Comparison of ENCODE assay signal across 8 mouse cellular contexts in the genomic region with DNA sequence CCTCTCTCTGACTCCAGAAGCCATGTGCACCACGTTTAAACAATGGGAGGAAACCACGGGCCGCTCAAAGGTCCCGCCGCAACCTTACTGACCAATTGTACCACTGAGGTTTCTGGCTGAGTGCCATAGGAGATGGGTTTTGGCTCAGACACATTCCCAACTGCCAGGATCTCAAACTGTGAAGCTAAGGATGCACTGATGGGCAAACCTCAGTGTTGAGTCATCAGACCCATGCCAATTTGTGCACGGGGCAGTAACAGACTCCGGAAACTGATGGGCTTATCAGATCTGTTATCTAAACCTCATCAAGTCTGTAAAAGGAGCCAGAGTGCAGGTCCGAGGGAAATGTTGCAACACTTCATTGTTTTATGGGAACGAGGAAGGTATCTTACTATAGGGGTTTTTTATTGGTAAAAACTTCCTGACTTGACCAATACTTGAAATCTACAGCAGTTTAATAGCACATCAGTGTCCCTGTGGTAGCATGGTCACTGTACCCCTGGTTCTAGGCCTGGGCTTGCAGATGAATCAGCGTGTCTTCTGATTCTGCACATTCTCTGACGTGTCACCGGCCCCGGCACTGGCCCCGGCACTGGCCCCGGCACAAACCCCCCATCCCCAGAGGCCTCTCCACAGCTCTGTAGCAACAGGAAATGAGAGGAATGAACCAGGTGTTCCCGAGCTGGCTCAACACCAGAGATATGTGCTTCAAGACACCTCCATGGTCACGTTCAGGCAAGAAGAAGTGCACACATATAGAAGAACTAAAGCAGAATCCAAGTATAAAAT. TPM values are rescaled to one million over a fixed set of nuclear protein-coding genes. Genes with fewer than 3 reads are reported as not detected.
DNase-seq lines count a peak whose midpoint lies in the region; ATAC-seq and TF ChIP-seq lines count a peak whose summit lies in the region.

No protein-coding gene starts in this region.

- no peak for TF ChIP-seq POLR2A in cerebellum, adult 2 months (IDR thresholded peaks at IDR 0.05; ENCODE audit: borderline replicate concordance, insufficient read depth, low read length)

- H3K27ac ChIP-seq in limb, embryonic 12.5 days, result 0 out of 2 replicates have a peak overlapping the region, but pooled peaks have one; percentile 23
- no peak overlapping the region for H3K27ac ChIP-seq in cerebellum, adult 2 months (ENCODE audit: insufficient read depth, low read length)

- H3K27me3 ChIP-seq in limb, embryonic 12.5 days, result peaks cover 4% of the 10 kb centered on the region; the same call in 1 of the 2 replicates
- H3K27me3 ChIP-seq in cerebellum, adult 2 months (ENCODE audit: control insufficient read depth, insufficient read depth, low read length), result no peaks in the 10 kb centered on the region; the same call in 1 of the 2 replicates

- intact Hi-C loops in heart, postnatal 10 days (cut with DNase I), result loop anchor here (2.0 kb wide), 1 partner anchor 15 kb away; a partner anchor contains a TSS

- no peaks in the 10 kb centered on the region for H3K9me3 ChIP-seq in limb, embryonic 12.5 days

- H3K9ac ChIP-seq in limb, embryonic 12.5 days (replicated peaks), result no peak overlapping the region

- DNase-seq in 3134 (ENCODE audit: extremely low read depth, insufficient read length, low spot score) (peak; percentile 78), MN1 (ENCODE audit: low spot score) (peak; percentile 83)
- DNase-seq in heart, postnatal 10 days, result peak; percentile 63 to 67
- peak; percentile 50 for DNase-seq in thymus, postnatal 25 days
- no peak for DNase-seq in frontal cortex, postnatal 10 days (ENCODE audit: low spot score in 2 of 2)
- DNase-seq in testis, postnatal 14 days (ENCODE audit: low spot score), result no peak
- DNase-seq in cerebellum, adult 2 months, result no peak

- H3K36me3 ChIP-seq in limb, embryonic 12.5 days, result no peaks in the 10 kb centered on the region

- peaks cover 48% of the 10 kb centered on the region for H3K4me1 ChIP-seq in limb, embryonic 12.5 days (replicated peaks)
- H3K4me1 ChIP-seq in cerebellum, adult 2 months (ENCODE audit: control insufficient read depth, insufficient read depth, low read length), result peaks cover 9% of the 10 kb centered on the region

- no peak for ATAC-seq in limb, embryonic 12.5 days (ENCODE audit: insufficient number of reproducible peaks, insufficient read depth, low FRiP score, low TSS enrichment, low read depth)

- no peak overlapping the region for H3K4me2 ChIP-seq in limb, embryonic 12.5 days

- H3K4me3 ChIP-seq in limb, embryonic 12.5 days (replicated peaks), result no peak overlapping the region
- no peak overlapping the region for H3K4me3 ChIP-seq in cerebellum, adult 2 months (replicated peaks; ENCODE audit: insufficient read depth, low read depth, low read length)

- no peak for TF ChIP-seq CTCF in cerebellum, adult 2 months (IDR thresholded peaks at IDR 0.05; ENCODE audit: borderline replicate concordance, insufficient read depth, low read depth, low read length)

- 55% methylated on average over 17 of the region's 17 CpGs for WGBS in limb, embryonic 12.5 days
- 37% methylated on average over 17 of the region's 17 CpGs for WGBS in cerebellum, adult 2 months

RNA-seq across cellular contexts. Expression of a gene that starts 15.7 kb away (rescaled TPM):
- 10 to 100 TPM; 39.0 to 49.5 TPM for total RNA-seq in heart, postnatal 10 days (2021)
- polyA plus RNA-seq in limb, embryonic 12.5 days (2016; fragmentation: Nextera tagmentation; extraction: Ambion mirVana), result 3.0 and 3.4 TPM in 2 replicates
- 5.5 and 6.5 TPM in 2 replicates for polyA plus RNA-seq in cerebellum, adult 2 months (2012; rRNA removed)

Comparison
In these comparisons a context has a peak if more than half of its experiments do, and no peak if none do; other contexts are left out.
1. DNase-seq: peak in 3134 (single experiment), MN1 (single experiment), heart, postnatal 10 days (2 of 2) and thymus, postnatal 25 days (single experiment); none in frontal cortex, postnatal 10 days (0 of 2), testis, postnatal 14 days (single experiment) and cerebellum, adult 2 months (0 of 2).